Mouse (Mus musculus) lung, postnatal 36 days (tissue): ENCODE results near the gene Slc51b.
A peak's percentile ranks its signal among the peaks of the same experiment; 100 is the strongest.

Experiments used
- DNase-seq: peaks from one replicate; pipeline ENCODE4 v3.0.0; 2022; ENCODE audit warnings: mixed read lengths

Gene Slc51b

DNA sequence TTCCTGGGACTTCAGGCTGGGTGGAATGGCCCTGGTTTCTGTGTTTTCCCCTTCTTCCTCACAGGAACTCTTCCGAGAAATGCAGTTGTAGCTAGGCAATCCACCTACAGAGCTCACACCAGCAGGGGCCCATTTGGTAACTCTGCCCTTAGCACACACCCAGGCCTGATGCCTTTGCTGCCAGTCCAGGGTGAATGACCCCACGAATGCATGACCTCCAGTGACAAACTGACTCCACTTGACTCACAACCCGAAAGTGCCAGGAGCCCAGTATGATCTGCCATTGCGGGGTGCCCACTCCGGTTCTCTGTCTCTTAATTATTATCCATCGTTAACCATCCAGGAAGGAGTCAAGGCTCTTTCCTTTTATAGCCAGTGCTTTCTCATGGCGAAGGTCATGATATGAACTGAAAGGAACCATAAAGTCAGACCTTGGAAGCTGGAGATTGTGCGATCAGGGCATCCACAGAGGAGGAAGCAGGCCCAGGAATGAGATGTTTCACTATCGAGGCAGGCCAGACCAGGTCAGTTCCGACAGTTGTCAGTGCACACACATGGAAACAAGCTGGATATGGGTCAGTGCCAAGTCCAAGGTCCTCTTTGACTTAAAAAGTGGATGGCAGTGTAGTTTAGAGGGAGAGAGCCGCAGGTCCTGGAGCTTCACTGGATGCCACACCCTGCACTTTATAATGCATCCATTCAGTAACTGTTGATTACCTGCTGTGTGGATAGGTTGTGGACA, at the start of gene Slc51b:
Slc51b (minus strand) TSS at position 196 of the 742 bp plus-strand sequence.
- no peak for DNase-seq

DNA sequence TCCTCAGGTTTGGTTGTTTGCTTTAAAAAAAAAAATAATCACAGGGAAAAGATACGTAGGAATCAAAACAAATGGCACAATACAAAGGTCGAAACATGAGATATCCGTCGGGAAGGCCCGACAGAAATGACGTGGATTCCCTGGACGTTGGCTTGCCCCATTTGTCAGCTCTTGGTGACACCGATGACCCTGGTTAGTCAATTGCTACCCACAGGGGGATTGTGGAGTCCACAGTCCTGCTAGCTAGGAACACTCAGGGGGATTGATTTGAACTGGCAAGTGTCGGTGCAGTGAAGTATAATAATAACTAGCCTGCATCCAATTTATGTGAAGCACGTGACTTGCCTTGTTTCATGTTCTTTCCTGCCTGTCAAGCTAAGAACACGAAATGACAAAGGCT, 44.9 kb upstream of the Slc51b start:
- DNase-seq: no peak

DNA sequence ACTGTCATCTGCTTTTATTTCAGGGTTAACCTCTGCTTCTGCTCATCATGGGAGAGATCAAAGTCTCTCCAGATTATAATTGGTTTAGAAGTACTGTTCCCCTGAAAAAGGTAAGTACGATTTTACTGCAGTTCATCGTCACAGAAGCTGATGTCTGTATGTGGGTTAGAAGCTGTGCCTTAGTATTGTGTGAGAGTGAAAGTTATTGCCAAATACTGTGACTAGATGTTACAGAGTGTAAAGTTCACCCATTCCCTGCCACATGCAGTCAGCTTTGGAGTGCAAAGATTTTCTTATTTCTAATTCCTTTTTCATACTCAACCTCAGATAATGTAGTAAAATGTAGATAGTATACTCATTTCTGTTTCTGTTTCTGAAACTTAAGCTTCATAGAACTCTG, 42.5 kb upstream of the Slc51b start:
- DNase-seq: no peak

DNA sequence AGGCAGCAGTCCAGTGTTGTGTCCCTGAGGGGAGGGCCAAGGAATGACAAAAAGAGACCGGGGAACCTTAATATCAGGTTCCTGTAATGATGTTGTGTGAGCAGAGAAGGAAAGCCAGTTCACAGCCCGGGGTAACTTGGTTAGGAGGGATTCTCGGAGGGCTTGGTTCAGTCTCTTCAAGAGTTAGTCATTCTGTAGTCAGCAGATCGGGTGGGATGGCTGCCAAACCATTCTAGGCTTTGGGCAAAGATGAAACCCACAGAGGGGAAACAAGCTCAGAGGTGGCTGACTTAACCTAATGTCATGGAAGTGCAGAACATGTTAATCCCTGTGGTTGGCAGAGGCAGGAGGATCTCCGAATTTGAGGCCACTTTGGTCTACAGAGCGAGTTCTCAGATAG, 41.4 kb upstream of the Slc51b start:
- DNase-seq: peak; percentile 69

DNA sequence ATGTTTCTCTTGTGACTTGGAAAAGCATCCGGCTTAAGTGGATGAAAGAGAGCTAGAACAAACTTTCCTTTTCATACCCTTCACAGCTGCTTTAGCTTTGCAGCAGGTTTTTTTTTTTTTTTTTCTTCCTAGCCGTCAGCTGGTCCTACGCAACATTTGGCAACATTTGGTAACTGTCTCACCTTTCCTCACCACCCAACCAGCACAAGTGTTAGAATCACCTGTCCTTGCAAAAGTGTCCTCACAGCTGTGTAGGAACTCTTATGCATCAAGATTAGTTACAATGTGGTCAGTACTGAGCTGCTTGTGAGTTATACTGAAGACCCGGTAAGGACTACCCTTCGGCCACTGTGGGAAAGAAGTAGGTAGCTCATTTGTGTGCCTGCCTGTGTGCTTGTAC, 39.8 kb upstream of the Slc51b start:
- DNase-seq: peak; percentile 70

DNA sequence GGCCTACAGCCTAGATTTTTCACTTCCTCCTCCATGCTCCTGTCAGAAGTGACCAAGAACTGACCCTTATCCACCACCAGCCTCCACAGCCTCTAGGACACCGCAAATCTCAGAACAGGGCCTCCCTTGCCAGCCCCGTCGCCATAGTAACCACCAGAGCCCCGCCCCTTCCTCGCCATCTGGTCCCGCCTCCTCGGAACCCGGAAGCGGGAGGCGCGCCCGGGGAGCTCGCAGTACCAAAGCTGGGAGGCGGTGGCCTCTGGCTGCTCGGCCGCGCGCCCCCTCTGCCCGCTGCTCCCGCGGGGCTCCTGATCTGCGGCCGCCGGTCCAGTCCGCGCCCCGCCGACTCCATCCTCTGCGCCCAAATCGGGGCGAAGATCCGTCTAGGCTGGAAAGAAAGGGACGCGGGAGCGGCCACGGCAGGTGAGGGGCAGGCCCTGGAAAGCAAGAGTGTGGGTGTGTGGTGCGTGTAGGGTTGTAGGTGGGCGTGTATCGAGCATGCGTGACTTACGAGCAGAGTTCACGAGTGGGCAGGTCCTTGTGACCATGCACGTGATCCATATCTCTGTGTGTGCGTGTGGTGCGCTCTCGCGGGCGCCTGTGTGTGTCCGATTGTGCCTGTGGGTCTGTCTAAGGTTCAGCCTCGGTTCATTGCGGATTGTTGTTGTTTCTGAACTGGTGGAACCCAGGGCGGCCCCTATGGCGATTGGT, 38.1 kb upstream of the Slc51b start, which contains the start of gene Spg21:
Spg21 (plus strand) TSS at position 216 of the 711 bp plus-strand sequence.
- peak; percentile 96 for DNase-seq

DNA sequence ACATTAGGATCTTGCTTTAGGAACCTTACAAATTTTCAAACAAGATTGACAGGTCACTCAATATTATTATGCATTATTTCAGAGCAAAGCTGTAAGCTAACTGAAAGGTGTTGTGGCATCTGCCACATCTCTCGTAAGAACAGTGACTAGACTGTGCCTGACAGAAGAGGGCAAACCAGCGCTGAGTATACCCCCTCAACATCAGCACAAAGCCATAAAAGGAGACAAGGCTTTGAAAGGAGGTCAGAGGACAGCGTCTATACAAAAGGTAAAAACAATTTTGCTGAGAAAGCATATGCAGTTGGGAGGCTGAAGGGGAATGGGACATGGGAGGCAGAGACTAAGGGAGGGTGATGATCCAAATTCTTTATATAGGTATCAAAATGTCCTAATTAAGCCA, 37.4 kb upstream of the Slc51b start:
- DNase-seq: no peak

DNA sequence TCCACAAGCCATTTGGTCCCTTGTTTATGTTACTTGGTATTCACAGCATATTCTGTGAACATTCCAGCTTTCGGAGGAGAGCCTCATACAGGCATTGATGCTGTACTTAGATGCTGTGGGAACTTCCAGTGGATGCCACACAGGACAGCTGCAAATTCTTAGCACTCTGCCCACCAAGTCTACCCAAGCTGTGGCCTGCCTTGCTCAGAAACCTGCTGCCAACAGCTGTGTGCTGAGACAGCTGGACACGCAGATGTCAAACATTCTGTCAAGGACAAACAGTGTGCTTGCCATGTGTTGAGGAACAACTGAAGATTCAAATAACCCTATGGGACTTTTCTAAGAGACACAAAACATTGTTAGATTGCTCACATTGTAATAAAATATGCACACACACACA, 36.2 kb upstream of the Slc51b start:
- DNase-seq: no peak

DNA sequence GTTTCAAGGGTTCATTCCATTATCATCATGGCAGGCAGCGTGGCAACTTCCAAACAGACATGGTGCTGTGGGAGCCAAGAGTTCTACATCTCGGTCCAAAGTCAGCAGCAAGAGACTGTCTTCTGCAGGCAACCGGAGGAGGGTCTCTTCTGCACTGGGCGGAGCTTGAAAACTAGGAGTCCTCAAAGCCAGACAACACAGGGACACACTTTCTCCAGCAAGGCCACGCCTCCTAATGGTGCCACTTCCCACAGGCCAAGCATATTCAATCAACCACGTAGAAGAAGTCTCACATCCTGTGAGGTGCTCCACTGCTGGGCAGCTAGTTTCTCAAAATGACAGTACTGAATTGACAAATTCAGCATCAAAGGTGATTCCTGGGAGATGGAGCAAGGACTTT, 25.2 kb upstream of the Slc51b start:
- no peak for DNase-seq

DNA sequence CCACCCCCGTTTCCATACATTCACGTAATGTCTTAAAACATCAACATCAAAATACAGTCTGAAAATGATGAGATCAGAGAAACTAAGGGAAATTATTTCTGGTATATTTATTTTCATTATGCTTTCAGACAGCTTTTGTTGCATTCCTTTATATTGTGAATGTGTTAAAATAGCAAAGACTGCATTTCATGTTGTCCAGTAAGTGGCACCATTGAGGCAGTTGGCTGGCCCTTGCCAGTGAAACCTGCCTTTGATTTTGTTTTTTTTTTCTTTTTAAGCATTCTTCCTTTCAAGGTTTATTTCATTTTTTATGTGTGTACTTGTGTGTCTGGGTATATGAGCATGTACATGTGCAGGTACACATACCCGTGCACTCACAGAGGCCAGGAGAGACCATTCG, 21.9 kb upstream of the Slc51b start:
- DNase-seq: no peak

DNA sequence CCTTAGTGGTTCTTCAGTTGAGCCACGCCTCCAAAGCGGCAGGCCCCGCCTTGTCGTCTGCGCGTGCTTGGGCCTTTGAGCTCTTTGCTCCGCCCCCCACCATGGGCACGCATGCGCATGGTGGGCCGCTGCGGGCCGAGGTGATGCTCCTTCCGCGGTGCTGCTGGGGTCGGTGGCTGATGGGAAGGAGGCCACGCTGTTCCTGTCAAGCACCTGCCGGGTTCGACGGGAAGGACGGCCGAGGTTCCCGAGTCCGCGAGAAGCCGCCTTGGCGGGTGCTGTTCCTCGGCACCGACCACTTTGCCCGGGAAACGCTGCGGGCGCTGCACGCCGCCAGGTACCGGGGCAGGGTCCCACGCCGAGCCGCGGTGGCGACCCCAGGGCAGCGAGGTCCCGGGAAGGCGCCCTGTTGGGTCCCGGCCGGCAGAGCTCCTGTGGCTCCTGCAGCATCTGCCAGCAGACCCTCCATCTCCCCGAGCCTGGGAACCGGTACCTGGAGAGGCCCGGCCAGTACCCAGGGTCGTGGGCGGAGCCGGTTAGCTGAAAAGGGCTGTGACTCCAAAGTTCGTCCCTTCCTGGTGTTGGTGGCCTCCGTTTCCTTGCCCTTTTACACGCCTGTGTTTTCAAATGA, 13.0 kb upstream of the Slc51b start, which contains the start of gene Mtfmt:
Mtfmt (plus strand) TSS at position 112 of the 631 bp plus-strand sequence.
- DNase-seq: peak; percentile 98

DNA sequence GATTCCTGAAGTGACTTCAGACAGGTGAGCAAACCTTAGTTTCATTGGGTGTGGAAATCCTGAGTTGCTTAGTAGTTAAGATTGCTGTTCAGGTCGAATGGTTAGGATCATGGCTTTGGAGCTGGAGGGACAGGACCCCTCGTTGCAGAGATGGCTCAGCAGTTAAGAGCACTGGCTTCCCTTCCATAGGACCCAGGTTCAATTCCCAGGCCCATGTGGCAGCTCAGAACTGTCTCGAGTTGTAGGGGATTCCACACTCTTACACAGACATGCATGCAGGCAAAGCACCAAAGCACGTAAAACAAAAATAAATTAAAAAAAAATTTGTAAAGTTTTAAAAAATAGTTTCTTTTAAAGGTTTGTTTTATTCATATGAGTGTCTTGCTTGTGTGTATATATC, 12.5 kb upstream of the Slc51b start:
- DNase-seq: no peak

DNA sequence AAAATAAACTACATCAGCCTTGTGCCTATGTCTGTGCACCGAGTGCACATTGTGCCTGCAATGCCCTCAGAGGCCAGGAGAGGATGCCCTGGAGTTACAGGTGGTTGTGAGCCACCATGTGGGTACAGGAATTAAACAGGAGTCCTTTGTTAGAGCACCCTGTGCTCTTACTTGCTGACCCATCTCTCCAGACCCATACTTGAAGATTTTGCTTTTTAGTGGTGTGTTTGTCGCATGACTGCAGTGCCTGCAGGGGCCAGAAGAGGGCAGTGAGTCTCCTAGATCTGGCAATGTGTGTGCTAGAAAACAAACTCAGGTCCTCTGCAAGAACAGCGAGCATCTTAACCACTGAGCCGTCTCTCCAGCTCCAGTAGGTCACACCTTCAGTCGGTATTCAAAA, 11.4 kb upstream of the Slc51b start:
- peak; percentile 63 for DNase-seq

DNA sequence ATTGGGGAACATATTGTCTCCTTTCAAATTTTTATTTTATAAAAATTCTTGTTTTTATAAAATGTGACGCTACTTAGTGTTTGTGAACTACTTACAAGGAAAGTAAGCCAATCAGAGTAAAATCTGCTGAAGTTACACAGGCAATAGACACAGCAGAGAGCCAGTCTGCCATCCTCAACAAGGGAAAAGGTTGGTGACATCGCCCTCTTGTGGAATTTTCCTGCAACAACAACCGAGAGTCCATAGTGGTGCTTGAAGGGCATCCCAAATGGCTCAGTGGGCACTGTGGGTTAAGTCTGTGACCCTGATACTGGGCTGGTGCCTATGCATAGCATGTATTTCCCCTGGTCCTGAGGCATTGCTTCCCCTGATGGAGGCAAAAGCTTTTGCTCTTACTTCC, 9.5 kb upstream of the Slc51b start:
- peak; percentile 93 for DNase-seq

DNA sequence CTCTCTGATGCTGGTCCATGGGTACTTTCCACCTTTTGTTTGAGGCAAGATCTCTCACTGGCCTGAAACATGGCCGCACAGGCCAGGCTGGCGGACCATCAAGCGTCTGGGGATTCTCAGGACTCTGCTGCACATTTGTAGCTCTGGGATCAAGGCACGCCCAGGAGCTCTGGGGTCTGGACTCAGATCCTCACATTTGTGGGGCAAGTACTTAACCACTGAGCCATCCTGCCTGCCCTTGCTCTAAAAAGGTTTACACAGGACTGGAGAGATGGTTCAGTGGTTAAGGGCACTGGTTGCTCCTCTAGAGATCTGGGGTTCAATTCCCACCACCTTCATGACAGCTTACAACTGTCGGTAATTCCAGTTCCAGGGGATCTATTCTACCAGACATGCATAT, 8.2 kb upstream of the Slc51b start:
- DNase-seq: no peak

DNA sequence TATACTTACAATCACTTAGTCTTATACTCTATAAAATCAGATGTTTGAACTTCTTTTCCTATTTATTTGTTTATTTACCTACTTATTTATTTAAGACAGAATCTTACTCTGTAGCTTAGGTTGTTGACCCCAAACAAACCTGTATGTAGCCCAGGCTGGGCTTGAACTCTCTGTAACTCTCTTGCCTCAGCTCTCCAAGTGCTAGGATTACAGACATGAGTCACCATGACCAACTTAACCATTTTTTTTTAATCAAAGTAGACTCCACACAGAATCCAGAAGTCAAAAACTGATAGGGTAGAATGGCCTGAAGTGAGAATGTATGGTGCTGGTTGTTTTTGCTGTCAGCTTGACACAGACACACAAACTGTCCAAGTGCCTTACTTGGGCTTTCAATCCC, 7.6 kb upstream of the Slc51b start:
- no peak for DNase-seq

DNA sequence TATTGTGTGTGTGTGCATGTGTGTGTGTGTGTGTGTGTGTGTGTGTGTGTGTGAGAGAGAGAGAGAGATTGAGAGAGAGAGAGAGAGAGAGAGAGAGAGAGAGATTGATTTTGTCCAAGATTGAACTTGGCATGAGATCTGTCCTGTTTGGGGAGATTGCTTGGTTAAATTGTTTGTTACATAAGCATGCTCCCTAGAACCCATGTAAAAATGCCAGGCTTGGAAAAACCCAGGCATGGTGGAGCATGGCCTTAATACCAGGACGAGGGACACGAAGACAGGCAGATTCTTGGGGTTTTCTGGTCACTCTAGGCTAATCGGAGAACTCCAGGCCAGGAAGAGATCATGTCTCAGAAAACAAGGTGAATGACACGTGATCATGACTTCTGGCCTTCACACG, 5.2 kb upstream of the Slc51b start:
- DNase-seq: no peak

DNA sequence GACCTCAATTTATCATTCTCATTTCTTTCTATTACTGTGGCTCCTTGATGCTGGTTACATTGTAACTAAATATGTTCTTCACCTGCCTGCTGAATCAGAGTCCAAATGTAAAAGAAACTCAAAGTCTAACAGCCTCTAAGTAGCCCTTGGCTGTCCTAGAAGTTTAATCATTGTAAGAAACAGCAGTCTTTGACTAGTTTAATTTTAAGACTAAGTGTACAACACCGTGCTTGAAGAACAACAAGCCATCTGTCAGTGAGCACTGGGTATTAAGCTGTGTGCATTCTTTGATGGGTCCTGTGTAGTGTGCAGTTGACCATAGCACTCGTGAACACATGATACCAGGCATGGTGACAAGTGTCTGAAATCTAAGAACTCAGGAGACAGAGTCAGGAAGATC, 4.8 kb upstream of the Slc51b start:
- no peak for DNase-seq

DNA sequence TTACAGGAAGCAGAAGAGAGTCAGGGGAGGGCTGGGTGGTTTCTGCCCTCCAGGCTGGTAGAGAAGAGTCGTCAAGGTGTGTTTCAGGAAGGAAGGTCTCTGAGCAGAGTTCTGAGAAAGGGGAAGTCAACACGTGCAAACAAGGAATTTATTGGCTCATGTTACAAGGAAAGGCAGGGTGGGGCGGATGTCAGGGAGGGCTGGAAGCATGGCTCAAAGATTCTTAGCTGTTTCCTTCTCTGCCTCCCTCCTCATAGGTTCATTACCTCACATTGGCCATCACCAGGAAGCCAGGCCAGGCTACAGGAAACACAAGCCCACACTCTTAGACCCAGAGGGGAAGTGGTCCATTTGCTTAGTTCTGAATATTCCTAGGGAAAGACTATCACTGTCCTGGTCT, 1.6 kb upstream of the Slc51b start:
- DNase-seq: no peak

DNA sequence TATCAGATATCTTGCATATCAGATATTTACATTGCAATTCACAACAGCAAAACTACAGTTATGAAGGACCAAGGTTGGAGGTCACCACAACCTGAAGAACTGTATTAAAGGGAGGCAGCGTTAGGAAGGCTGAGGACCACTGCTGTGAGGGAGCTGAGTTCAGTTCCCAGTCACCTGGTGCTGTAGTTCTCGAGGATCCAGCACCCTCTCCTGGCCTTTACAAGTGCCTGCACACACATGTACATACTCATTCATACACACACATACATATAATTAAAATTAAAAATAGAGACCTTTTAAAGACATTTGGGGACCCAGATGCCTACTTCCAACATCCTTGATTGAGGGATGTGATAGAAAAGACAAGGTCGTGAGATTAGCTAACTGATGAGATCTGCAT, 3.1 kb downstream of the Slc51b start:
- DNase-seq: no peak

DNA sequence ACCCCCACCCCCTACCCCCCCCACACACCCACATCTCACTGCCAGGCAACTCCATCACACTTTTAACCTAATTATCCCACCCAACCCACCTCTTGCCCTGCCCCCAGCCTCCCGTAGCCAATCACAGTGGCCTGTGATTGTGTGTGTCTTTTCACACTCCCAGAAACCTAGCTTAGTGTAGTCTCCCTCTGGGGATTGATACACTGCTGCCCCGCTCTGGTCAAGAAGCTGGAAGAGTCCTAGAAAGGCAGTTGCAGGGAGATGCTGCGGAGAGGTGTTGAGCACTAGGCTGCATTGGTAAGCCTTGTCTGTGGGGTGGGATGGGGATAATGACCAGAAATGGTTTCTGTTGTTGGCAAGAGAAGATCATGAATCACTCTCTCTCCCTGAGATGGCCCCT, 5.0 kb downstream of the Slc51b start:
- peak; percentile 24 for DNase-seq

DNA sequence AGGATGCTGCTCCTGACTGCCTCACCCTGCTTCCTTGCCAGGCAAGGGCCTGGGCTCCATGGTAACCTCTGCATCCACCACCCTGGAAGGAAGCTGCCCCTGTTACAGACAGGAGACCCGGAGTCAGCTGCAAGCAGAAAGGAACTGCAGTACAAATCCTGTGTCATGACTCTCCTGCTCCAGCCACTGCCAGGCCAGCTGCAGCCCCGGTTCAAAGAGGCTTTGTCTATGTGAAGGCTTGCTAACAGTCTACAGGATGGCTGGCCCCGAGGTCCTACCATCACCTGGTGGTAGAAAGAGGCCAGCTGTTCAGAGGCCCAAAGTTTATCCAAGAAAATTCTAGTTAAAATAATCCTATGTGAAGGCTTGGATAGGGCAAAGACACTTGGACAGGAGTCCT, 11.4 kb downstream of the Slc51b start:
- DNase-seq: no peak

DNA sequence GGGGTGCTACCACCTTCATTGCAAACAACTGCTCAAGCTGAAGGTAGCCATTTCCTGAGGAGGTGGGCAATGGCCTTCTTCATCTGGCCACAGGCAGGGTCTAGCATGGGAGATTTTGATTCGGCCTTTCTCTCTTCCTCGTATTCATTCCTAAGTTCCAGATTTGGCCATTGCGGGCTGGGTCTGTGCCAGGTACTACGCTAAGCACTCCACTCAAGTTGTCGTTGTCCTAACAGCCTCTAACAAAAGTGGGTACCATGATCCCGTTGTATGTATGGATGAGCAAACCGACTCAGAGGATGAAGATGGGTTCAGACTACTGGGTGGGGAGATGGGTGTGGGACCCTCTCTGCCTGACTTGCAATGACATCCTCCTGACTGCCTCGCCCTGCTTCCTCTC, 12.4 kb downstream of the Slc51b start:
- DNase-seq: peak; percentile 55

DNA sequence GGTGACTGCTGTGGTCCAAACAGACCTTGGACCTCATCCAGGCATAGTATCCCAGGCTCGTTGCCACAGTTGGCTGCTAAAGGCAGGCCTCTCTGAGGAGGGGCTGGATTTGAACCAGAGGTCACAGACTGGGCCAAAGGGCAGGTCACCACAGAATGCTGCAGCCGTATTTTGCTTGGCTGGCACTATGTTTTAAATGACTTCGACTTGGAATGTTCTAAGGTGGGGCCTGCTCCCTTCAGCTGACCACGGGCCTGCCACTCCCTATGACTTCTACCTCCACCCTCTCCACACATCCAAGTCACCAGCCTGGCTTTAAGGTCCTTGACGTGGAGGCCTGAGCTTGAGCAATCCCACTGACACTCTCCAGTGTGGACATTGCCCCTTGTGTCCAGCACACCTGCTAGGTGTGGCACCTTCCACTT, 13.9 kb downstream of the Slc51b start:
- peak; percentile 87 for DNase-seq
